Mouse (Mus musculus) left cerebral cortex, postnatal 14 days (tissue): ENCODE measurements at regions not wholly inside any gene's neighbourhood (a gene's known extent, or its start where the extent isn't known, plus 50 kb on each side); places are given as distances from the start of the nearest gene placed in this dataset.

Source experiments
- DNase-seq, 2 experiments: peaks; one replicate each; pipeline ENCODE4 v3.0.0; 2021 to 2022; ENCODE audit warnings: low spot score in 2 of 2, mixed read lengths in 1 of 2
- intact Hi-C: fragments of 180-260 bp; cut with DNase I; formaldehyde crosslinking; loops from one replicate; pipeline ENCODE4 v1.15.1; 2025

- intact Hi-C loops, result no loop called here
- DNase-seq, result no peak
Measured at GRCm38 (mm10) chr1:76896152-76896864, 618.6 kb downstream of the Epha4 start.

- intact Hi-C loops, result no loop called here
- no peak for DNase-seq
Measured at GRCm38 (mm10) chr1:76897431-76897830, 617.5 kb downstream of the Epha4 start.

- intact Hi-C loops, result no loop called here
- DNase-seq, result no peak
Measured at GRCm38 (mm10) chr1:76911472-76911871, 603.4 kb downstream of the Epha4 start.

GRCm38 (mm10) chr1:76919541-76919940 is 595.3 kb downstream of the Epha4 start:
- intact Hi-C loops, result no loop called here
- DNase-seq, result no peak

GRCm38 (mm10) chr1:76920634-76921033 is 594.3 kb downstream of the Epha4 start:
- intact Hi-C loops, result no loop called here
- DNase-seq, result no peak

GRCm38 (mm10) chr1:76927041-76927440 is 587.8 kb downstream of the Epha4 start:
- intact Hi-C loops, result no loop called here
- DNase-seq, result no peak

GRCm38 (mm10) chr1:76928035-76928434 is 586.9 kb downstream of the Epha4 start:
- no peak for DNase-seq
- intact Hi-C loops, result no loop called here

GRCm38 (mm10) chr1:76933460-76933859 is 581.4 kb downstream of the Epha4 start:
- intact Hi-C loops, result no loop called here
- DNase-seq, result no peak

GRCm38 (mm10) chr1:76942730-76943129 is 572.2 kb downstream of the Epha4 start:
- peak; percentile 5 to 18 for DNase-seq
- intact Hi-C loops, result no loop called here

GRCm38 (mm10) chr1:76944046-76944445 is 570.8 kb downstream of the Epha4 start:
- DNase-seq, result no peak
- intact Hi-C loops, result no loop called here

GRCm38 (mm10) chr1:76955031-76955430 is 559.9 kb downstream of the Epha4 start:
- DNase-seq, result no peak
- intact Hi-C loops, result no loop called here

GRCm38 (mm10) chr1:76957411-76957810 is 557.5 kb downstream of the Epha4 start:
- DNase-seq, result no peak
- intact Hi-C loops, result no loop called here

- intact Hi-C loops, result no loop called here
- no peak for DNase-seq
Measured at GRCm38 (mm10) chr1:76958706-76959105, 556.2 kb downstream of the Epha4 start.

GRCm38 (mm10) chr1:76972454-76972853 is 542.4 kb downstream of the Epha4 start:
- intact Hi-C loops, result no loop called here
- DNase-seq, result no peak

GRCm38 (mm10) chr1:76975077-76975945 is 539.6 kb downstream of the Epha4 start:
- intact Hi-C loops, result no loop called here

GRCm38 (mm10) chr1:76980498-76981152 is 534.3 kb downstream of the Epha4 start:
- intact Hi-C loops, result no loop called here
- DNase-seq, result no peak

More at GRCm38 (mm10) chr1:76975077-76975945, 539.6 kb downstream of the Epha4 start:
- DNase-seq, result no peak

GRCm38 (mm10) chr1:76993776-76994175 is 521.1 kb downstream of the Epha4 start:
- DNase-seq, result no peak
- intact Hi-C loops, result no loop called here

- intact Hi-C loops, result no loop called here
- DNase-seq, result no peak
Measured at GRCm38 (mm10) chr1:77008001-77008400, 506.9 kb downstream of the Epha4 start.

GRCm38 (mm10) chr1:77010608-77011214 is 504.2 kb downstream of the Epha4 start:
- intact Hi-C loops, result no loop called here

GRCm38 (mm10) chr1:77027656-77028055 is 487.2 kb downstream of the Epha4 start:
- DNase-seq, result peak in 1 of 2 experiments; percentile 15
- intact Hi-C loops, result no loop called here

More at GRCm38 (mm10) chr1:77010608-77011214, 504.2 kb downstream of the Epha4 start:
- DNase-seq, result no peak
